Mouse (Mus musculus) 416B (cell line): ENCODE data around the gene Afg3l1.
"Not testable (repeated sequence)": the region's sequence is repeated elsewhere in the genome, so short reads cannot be mapped to it uniquely, and the experiment has no call there.

Source experiments
- DNase-seq: peaks from one replicate; pipeline ENCODE4 v3.0.0; 2011; ENCODE audit warnings: low read depth

Gene Afg3l1

DNA sequence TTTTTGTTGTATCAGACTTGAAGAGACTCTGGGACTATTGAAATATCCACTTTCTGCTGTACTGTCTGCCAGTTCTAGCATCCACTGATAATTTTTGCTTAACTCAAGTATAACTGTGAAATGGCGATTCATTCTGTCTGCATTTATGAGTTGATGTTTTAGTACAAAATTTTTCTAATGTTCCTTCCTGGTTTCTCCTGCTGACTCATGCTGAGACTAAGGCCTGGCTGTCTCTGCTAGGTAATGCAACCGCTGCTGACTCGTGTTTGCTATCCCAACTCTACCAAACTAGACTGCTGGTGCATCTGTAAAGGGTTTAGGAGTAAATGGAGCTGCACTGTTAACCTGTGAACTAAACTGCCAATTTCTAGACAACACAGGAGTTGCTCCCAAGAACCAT lies 10.2 kb upstream of the Afg3l1 start:
- peak; percentile 75 for DNase-seq

DNA sequence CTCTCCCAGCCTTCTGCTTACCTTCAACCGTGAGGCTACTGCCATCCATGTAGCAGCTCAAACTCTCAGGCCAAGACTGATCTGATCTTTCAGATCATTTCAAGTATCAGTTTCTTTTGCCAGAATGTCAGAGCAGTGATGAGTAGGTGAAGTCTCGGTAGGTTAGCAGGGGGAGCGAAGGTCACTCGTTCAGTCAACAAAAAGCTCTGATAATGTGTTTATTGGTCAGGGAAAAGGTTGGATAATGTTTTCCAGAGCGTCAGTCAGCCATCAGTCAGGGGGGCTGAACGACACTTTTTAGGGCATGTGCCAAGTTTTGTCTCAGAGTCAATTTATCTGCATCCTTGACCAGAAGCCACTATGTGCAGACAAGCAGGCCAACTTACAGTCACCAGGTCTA lies 4.7 kb upstream of the Afg3l1 start:
- DNase-seq, result not testable (repeated sequence)

DNA sequence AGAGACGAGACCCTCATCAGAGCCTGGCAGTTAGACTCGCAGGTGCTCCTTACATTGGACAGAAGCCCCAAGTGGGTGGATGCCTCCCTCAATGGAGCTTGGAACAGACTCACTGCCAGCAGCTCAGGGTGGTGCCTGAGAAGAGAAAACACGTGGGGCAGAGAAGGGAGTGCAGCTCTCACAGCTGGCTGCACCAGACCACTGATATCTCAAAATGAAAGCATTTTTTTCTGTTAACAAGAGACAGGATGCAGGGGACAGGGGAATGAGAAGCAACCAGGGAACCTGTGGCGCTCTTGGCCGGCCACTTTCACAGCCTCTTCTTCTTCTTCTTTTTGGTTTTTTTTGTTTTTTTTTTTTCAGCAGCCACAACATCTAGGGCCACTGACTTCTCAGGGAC lies 3.2 kb upstream of the Afg3l1 start:
- DNase-seq, result not testable (repeated sequence)

DNA sequence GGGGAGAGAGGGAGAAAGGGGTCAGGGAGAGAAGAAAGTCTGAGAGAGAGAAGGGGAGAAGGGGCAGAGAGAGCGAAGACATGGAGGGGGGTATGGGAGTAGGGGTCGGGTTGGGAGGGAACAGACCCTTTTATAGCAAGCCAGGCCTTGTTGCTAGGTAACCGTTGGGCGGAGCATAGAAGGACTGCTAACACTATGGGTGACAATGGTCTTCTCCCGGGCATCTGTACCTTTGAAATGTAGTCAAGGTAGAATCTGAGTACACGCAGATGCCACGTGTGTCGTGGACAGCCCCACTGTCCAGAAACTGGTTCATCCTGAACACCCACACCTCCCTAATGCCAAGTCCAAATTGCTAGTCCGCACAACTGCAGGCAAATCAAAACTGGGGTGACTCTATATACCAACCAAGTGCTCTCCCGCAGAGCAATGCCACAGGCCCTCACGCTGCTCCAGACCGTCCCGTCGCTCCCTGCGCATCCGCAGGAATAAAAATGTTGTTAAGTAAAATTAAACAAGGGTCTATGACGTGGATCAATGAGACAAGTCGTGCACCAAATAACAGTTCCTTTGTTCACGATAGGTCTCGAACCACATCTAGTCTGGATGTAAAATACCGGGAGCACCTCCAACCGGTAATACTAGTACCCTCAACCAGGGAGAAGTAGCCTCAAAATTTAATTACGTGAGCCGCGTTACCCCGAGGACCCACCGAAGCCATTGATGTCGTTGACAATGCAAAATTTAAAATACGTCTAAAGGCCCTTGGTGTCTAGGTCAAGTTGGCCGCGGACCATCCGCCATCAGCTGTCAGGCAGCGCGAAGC lies 579 bp upstream of the Afg3l1 start:
- DNase-seq, result peak; percentile 37

DNA sequence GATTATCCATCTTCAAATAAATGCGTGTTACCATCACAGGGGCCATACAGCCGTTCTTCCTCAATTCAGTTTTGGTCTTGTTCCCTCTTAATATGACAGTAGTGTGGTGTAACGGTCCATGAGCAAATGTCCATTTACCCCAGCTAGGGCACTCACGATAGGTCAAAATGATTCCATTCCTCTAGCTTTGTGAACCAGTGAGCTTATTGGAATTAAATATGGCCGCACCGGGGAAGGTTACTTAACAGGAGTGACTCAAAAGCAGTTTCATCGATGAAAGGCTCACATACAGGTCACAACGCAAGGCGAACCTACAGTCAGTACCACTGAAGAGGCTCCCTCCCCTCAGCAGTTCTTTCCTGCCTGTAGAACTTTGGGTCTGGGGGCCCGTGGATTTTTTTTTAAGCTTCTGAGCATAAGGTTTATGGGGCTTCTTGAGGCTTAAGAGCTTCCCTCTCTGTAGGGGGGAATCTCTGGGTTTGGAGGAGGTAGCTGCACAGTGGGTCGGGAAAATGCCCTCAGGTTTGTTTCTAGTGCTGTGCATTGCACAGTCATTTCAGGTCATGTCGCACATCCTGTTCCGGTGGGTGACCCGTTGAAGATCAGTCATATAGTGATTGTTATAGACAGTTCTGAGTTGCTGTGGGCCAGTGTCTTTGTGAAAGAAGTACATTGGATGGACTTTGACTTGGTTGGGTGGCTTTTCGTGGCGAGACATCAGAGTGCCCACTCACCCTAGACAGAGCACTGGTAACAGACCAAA lies 934 bp downstream of the Afg3l1 start:
- DNase-seq, result peak; percentile 78

DNA sequence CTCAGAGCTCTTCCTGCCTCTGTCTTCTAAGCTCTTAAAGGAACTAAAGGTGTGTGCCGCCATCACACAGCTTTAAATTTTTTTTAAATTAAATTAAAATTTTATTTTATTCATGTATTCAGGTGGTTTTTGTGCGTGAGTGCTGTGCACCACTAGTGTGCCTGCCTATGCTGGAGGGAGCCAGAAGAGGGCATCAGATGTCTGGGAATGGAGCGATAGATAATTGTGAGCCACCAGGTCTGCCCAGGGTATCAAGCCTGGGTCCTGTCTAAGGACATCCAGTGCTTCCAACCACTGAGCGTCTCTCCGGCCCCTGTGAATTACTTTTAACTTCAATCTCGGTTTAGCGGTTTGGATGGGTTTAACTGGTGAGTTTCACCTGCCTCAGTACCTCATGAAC lies 4.9 kb downstream of the Afg3l1 start:
- peak; percentile 28 for DNase-seq

DNA sequence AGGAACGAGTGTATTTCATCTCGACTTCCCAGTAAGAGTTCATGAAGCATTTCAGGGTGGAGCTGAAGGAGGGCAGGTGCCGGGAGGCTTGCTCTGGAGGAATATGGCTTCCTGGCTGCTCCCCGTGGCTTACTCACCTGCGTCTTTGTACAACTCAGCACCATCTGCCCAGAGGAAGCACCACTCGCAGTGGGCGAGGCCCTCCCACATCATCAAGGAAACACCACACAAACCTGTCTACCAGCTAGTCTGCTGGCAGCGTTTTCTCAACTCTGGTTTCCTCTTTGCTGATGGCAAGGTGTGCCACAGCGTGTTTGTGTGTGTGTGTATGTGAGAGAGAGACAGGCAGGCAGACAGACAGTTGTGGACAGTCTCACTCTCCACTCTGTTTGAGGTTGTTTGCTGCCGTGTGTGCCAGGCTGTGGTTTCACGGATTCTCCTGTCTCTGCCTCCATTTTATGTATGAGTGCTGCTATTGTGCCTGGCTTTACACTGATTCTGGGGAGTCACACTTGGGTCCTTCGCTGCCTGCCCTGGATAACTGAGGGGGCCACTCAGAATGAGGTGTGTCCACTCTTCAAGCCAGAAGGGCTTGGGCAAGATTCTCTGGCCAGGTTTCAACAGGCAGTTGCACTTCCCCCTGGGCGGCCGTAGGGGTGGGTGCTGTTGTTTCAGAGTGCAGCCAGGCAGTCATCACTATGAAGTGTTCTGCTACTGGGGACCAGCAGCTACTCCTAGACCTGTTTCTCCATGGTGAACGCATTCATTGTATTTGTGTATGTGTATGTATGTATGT lies 13.8 kb downstream of the Afg3l1 start:
- no peak for DNase-seq

DNA sequence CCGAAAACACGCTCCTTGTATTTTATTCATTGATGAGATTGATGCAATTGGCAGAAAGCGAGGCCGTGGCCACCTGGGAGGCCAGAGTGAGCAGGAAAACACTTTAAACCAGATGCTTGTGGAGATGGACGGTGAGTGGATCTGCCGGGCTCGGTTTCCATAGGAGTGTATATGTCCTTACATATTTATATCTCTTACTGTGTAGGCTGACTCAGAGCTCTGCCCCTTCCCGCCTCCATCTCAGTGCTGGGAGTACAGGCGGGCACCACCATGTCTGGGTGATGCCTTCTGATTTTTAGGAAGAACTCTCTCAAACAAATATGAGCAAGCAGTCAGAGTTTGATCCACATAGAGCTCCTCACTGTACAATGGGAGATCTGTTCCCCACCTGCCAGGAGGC lies 15.2 kb downstream of the Afg3l1 start:
- no peak for DNase-seq

DNA sequence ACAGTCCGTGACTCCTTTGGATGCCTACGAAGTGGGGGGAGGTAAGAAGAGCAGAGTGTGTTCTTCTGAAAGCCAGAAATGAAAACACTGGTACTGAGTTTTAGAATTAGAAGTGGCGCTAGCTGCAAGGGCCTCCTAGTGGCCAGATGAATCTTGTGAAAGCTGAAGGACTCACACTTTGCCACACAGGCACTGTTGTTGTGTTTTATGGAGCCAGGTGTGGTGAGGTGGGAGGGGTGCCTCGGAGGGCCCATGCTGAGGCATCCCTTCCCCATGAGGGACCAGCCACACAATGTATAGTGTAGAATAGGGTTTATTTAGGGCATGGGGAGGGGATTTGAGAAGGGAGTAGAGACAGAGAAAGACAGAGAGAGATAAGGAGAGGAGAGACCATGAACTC lies 20.0 kb downstream of the Afg3l1 start:
- peak; percentile 26 for DNase-seq

DNA sequence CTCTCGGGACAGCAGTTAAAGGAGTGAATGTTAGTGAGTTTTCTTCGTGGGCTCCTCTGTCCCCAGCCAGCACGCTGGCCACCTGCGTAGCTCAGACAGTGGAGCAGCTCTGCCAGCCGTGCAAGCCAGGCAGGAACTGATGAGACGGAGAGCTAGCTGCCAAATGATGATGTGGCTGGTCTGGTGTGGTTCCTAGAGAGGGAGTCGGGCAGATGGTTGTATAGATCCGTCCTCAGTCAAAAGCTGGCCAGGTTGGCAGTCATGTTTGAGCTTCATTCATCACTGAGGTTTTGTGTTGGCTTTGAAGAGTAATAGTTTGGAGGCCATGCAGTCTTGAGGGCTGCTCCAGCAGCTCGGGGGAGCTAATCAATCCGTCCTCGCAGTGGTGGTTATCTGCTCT lies 21.3 kb downstream of the Afg3l1 start:
- DNase-seq, result no peak

DNA sequence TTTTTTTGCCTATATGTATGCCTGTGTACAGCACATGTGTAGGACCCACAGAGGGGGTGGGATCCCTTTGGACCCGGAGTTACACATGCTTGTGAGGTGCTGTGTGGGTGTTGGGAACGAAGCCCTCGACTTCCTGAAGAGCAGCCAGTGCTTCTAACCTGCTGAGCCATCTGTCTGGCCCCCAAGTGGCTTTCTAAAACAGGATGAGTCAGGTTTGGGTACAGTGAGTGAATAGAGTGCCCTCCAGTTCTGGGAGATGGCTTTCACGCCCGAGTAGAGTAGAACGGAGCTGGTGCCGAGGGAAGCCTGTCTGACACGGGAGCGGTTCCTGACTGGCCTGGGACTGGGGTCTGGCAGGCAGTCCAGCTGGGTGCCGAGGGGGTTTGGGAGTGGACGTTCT lies 21.9 kb downstream of the Afg3l1 start:
- DNase-seq, result no peak

DNA sequence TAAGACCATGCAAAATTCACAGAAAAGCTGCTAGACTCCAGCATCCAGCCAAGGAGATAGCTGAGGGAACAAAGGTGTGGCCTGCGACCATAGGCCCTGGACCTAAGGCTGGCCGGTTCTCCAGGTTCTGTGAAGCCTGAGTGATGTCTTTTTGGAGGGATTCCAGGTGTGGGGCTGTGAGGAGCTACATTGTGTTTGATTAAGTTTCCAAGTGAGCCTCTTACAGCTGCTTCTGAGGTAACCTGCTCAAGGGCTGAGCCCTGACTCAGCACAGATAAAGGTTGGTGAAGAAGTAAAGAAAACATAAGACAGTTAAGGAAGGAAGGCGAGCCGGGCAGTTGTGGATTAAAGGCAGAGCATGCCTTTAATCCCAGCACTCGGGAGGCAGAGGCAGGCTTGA lies 24.5 kb downstream of the Afg3l1 start:
- DNase-seq, result no peak

DNA sequence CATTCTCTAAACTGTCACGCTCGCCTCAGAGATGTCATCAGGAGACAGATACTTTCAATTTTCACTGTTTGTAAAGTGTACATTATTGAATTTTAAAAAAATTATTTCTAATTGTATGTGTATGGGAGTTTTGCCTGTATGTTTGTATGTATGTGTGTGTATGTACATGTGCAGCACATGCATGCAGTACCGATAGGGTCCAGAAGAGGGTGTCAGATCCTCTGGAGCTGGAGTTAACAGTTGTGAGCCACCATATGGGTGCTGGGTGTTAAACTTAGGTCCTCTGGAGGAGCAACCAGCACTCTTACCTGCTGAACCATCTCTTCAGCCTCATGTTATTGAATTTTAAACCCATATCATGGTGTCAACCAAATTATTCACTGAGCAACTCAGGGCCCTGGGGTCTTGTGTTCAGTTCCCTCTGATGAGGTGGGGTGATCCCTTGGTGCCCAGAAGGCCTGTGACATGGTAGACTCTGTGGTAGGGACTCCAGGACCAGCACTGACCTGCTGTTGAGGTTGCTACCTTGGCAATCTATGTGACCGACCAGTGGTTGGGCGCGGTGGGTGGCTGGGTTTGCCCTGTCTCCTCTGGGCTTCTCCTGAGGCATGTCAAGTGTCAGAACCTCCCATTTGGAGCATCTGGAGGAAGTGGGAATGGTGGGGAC lies 26.2 kb downstream of the Afg3l1 start:
- DNase-seq, result no peak

DNA sequence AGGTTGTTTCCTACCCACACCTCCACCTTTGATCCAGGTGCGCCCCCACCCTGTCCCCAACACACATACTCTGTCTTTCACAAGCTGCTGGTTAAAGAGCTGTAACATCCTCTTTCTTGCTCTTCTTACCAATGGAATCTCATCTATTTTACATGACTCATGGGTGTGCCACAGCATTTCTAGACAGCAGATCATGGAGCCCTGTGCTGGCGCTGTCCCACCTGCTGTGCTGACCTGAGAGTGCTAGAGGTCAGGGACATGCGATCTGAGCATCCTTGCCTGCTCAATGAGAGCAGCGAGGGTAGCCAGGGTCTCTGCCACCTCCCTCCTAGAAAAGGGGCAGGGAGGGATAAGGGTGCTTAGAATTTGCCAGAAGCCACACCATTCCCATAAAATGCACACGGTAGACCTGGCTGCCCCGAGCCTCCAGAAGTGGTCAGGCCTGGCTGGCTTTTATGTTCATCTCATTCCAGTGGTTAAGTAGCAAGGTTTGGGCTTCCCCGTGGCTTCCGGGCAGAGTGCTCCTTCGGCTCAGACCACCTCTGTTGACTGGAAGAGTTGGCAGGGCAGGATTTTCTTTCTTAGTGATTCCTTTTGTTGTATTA lies 27.0 kb downstream of the Afg3l1 start:
- DNase-seq, result no peak

DNA sequence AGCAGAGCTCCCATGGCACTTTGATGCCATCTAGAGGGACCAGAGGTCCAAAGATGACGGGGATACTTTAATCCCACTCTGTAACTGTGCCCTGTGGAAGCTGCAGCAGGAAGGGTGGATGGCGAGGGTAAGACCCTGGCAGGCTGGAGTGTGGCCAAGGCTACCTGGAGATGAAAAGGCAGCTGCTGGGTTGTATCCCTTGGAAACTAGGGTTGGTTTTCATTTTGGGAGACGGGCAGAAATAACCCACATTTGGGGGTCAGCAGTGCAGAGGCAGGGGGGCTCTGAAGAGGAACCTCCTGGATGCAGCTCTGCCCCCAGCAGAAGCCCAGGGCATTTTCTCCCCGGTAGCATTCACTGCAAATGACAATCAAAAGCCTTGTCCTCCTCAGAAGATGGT lies 27.6 kb downstream of the Afg3l1 start:
- DNase-seq, result no peak

DNA sequence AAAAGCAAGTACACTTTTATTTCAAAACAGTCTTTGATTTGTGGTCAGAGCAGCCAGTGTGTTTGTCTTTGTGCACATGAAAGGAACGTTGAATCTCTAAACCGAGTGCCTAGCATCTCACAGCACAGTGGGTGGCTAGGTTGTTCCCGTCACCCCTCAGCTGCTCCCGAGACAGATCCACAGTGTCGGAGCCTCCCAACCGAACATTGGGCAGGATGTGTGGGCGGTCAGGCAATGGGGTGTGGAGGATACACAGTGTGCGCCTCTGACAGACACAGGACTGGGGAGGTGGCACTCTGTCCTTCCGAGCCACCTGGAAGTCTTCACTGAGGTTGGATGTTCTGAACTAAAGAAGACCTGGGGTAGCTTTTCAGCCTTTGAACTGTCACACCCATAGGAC lies 28.0 kb downstream of the Afg3l1 start:
- no peak for DNase-seq

DNA sequence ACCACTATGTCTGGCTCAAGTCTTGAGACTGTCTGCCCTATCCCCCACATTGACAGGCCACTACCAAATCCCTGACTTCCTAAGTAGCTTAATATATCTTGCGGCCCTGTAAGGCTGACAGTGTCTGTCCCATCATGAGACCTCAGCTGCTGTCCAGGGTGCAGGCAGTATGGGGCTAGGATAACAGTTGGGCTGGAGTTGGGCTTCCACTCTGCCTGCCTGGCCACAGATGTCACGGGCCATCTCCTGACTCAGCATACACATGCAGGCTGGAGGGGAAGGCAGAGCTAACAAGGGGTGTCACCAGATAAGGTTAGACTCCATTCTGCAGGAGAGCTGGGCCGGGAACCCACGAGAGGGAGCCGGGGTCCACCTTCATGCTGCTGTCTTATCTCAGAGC lies 29.4 kb downstream of the Afg3l1 start:
- no peak for DNase-seq

DNA sequence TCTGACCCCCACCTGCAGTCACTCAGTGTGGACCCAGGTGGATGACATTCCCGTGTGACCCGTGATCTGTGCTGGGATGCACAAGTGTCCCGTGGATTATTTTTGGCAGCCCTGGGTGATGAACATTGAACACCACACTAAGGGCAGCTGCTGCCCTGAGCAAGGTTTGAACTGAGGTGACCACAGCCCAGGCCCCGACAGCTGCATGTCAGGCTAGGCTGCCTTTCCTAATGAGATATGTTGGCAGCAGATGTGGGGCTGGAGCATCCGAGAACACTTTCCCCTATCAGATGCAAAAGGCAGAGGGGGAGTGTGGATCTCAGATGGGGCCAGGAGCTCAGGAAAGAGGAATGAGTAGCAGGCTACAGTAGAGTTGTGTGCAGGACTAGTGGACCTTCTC lies 33.1 kb downstream of the Afg3l1 start:
- no peak for DNase-seq

DNA sequence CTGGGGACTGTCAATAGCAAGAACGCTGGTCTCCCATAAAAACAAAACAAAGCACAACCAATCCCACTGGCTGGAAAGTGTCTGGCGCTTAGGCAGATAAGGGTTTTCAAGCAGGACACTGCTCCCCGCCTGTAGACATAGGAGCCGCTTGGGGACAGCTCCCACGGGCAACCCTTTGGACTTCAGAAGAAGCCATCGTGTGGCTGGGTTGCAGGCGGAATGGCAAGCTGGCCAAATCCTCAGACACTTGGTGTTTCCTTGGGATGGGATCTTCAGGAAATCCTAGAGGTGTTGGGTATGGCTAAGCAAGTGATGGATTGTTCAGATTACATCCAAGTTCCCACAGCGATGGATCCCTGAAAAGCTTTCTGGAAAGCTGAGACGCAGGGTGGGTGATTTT lies 36.4 kb downstream of the Afg3l1 start:
- DNase-seq, result no peak

DNA sequence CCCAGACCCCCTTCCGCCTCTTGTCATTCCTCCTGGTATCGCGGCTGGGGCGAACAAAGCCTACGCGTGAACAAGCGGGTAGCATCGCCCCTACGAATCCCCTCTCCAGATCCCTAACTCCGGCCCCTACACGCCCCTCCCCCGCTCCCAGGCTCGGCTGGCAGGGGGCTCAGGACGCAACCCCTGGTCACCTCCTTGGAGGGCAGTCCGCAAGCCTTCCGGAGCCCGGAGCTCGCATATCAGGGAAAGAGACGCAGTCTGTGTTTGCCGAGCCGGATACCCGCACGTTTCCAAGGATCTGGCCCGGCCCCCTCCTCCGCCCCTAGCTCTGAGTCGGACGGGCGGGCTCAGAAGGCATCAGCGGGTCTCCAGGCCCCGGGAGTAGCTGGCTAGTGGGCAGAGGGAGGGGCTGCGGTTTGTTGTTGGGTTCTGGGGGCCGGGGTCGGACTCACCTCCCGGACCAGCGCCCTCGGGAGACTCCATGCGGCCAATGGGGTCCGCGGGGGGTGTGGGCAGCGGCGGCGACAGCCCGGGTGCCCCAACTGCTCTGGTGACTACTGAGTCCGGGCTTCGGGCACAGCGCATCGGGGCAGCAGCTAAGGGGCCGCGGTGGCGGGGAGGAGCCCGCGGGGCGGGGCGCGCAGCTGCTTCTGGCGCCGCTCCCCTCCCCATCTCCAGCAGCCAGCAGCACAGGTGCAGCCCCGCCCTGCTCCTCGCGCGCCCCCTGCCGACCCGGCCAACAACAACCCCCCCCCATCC lies 37.3 kb downstream of the Afg3l1 start, which contains the start of gene Dbndd1:
Dbndd1 (minus strand) TSS at position 683 of the 759 bp plus-strand sequence.
- DNase-seq, result no peak

DNA sequence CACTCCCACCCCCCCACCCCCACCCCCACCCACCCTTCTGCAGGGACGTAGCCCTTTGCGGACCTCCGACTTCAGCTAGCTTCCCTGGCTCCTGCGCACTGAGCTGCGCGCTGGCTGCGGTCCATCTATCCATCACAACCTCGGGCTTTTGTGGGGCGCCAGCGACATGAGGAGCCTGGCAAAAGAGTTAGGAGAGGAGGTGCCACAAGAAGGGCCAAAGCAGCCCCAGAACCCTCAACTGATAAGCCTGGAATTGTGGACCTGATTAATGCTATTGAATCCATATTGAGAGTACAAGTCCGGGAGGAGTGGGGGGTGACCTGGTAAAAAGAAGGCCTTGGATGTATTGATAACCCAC lies 37.8 kb downstream of the Afg3l1 start:
- no peak for DNase-seq
